Mouse (Mus musculus) forebrain, embryonic 16.5 days (tissue): Measurements from ENCODE around the gene Comp. TPM values are rescaled to one million over a fixed set of nuclear protein-coding genes. Genes with fewer than 3 reads are reported as not detected.

ENCODE experiments used
- ATAC-seq: fragments of 200-750 bp; cut with Nextera tagmentation; 2 replicates; pipeline ENCODE4 v1.8.0; 2017; ENCODE audit warnings: mild to moderate bottlenecking, moderate library complexity
- H3K27ac ChIP-seq: fragments of 300-500 bp; sonication (generic); 2 replicates; pipeline ENCODE4 v1.5.1; 2014; ENCODE audit warnings: low read length, control low read depth
- H3K27me3 ChIP-seq: fragments of 300-500 bp; sonication (generic); replicated peaks from 2 replicates; pipeline ENCODE4 v1.6.1; 2014; ENCODE audit warnings: low read length; ENCODE audit not compliant: control insufficient read depth, insufficient read depth
- H3K36me3 ChIP-seq: fragments of 300-500 bp; sonication (generic); 2 replicates; pipeline ENCODE4 v1.6.1; 2014; ENCODE audit not compliant: control insufficient read depth, insufficient read depth
- H3K4me1 ChIP-seq: fragments of 300-500 bp; sonication (generic); replicated peaks from 2 replicates; pipeline ENCODE4 v1.6.1; 2014; ENCODE audit warnings: low read length; ENCODE audit not compliant: control insufficient read depth, insufficient read depth
- H3K4me2 ChIP-seq: fragments of 300-500 bp; sonication (generic); 2 replicates; pipeline ENCODE4 v1.6.1; 2014; ENCODE audit warnings: mild to moderate bottlenecking, low read length, control low read depth
- H3K4me3 ChIP-seq: fragments of 300-500 bp; sonication (generic); replicated peaks from 2 replicates; pipeline ENCODE4 v1.5.1; 2014; ENCODE audit warnings: mild to moderate bottlenecking, low read length, control low read depth
- H3K9ac ChIP-seq: fragments of 300-500 bp; sonication (generic); replicated peaks from 2 replicates; pipeline ENCODE4 v1.6.1; 2014; ENCODE audit warnings: low read depth, low read length, control low read depth
- H3K9me3 ChIP-seq: fragments of 300-500 bp; sonication (generic); 2 replicates; pipeline ENCODE4 v1.6.1; 2016; ENCODE audit warnings: low read length; ENCODE audit not compliant: control insufficient read depth
- WGBS: fragments of 180-500 bp; shearing (Covaris S2); extraction: QIAGEN DNeasy Blood & Tissue Kit; methylation state at CpG from one replicate; pipeline ENCODE4 v1.1.7; 2014; 5-methylcytosine and 5-hydroxymethylcytosine counted together
- polyA plus RNA-seq: library from polyadenylated mRNA; unstranded; fragments of >200 nt; fragmentation: Nextera tagmentation; extraction: Ambion mirVana; gene quantifications from 2 replicates; pipeline ENCODE4 v1.2.1, GENCODE M21; 2015

The Comp gene
- polyA plus RNA-seq, 1 experiment from 2014 or later, result 0.51 TPM

GRCm38 (mm10) chr8:70347860-70348420, 25.4 kb upstream of the Comp start:
- 89% methylated on average over 1 of the region's 1 CpGs for WGBS
- no peak for ATAC-seq
- no peaks in the 10 kb centered on the region; the same call in 1 of the 2 replicates for H3K36me3 ChIP-seq
- no peaks in the 10 kb centered on the region for H3K27me3 ChIP-seq
- peaks cover 29% of the 10 kb centered on the region for H3K4me1 ChIP-seq
- H3K9ac ChIP-seq, result no peak overlapping the region
- H3K27ac ChIP-seq, result no peak overlapping the region
- no peak overlapping the region for H3K4me2 ChIP-seq
- no peaks in the 10 kb centered on the region for H3K9me3 ChIP-seq
- H3K4me3 ChIP-seq, result no peak overlapping the region

DNA sequence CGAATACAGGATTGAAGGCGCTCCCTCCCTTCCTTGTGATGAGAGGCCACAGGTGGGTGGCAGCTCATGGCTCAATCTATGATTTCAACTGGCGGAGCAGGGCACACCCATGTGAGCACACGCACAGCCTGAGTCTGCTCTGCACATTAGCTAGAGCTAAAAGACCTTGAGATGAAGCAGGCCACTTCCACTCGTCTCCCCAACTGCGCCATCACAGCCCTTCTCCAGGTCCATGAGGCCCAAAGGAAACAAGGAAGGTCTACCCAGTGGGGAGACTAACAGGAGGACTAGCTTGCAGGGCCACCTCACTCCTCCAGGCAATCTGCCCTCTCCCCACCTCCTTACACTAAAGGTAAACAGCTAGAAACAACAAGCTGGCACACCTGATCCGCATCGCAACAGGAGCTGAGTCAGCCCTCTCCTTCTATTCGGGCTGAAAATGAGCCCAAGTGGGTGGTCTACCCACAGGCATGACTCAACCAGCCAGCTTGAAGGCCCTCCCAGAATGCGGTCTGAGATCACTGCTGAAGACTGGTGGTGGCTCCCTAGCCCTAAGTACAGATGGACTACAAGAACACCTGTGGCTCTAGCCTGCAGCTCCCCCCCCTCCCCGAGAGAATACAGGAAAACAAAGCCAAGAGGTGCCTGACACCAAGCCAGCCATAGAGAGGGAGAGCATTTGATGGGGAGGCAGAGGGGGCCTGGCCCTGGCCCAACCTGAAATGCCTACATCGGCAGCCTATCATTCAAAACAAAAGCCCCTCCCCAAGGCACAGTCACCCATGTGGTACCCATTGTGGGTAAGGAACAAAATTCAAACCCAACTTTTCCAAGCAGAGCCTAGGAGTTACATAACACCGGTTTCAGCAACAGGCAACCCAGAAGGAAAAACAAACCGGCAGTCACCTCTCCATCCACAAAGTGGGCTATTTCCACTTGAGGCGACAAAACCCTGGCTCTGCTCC, 22.0 kb upstream of the Comp start:
- 46% methylated on average over 15 of the region's 15 CpGs for WGBS
- Histone ChIP-seq H3K27ac (no peak overlapping the region), H3K4me1 (peaks cover 33% of the 10 kb centered on the region), H3K4me2 (peak overlapping the region; percentile 94), H3K36me3 (no peaks in the 10 kb centered on the region), H3K27me3 (no peaks in the 10 kb centered on the region), H3K9ac (peak overlapping the region; percentile 80), H3K4me3 (peak overlapping the region; percentile 99), H3K9me3 (no peaks in the 10 kb centered on the region)
- ATAC-seq, result no peak

- ATAC-seq, result no peak
- Histone ChIP-seq H3K27me3 (no peaks in the 10 kb centered on the region), H3K4me3 (peak overlapping the region; percentile 99), H3K9ac (peak overlapping the region; percentile 80), H3K9me3 (no peaks in the 10 kb centered on the region), H3K4me2 (peak overlapping the region; percentile 94), H3K36me3 (no peaks in the 10 kb centered on the region), H3K27ac (no peak overlapping the region), H3K4me1 (peaks cover 33% of the 10 kb centered on the region)
- 28% methylated on average over 3 of the region's 3 CpGs for WGBS
Observed at GRCm38 (mm10) chr8:70352000-70352384, 21.4 kb upstream of the Comp start.

DNA sequence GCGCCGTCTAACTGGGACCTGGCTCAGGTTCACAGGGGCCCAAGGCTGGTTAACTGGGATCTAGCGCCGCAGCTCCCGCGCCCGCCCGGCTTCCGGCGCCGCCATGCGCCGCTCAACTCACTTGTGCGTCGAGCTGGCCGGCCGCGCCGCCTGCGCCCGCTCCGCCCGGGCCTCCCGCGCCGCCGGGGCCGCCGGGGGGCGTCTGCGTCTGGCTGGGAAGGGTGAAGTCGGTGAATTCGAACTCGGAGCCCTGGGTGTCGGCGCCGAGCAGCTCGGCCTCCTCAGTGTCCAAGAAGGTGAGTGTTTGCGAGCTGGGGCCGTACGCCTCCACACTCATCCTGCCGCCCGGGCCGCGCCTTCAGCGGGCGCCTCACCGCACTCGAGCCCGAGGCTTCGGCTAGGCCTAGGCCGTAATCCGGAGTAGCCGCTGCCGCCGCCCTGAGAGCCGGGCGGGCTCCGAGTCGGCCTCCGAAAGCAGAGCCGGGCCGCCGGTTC, 20.7 kb upstream of the Comp start:
- ATAC-seq, result peak; percentile 49
- peak overlapping the region; percentile 80 for H3K9ac ChIP-seq
- H3K4me3 ChIP-seq, result peak overlapping the region; percentile 99
- no peaks in the 10 kb centered on the region for H3K27me3 ChIP-seq
- H3K4me2 ChIP-seq, result peak overlapping the region; percentile 94
- H3K27ac ChIP-seq, result peak overlapping the region; percentile 81
- H3K4me1 ChIP-seq, result peaks cover 33% of the 10 kb centered on the region
- H3K36me3 ChIP-seq, result no peaks in the 10 kb centered on the region
- no peaks in the 10 kb centered on the region for H3K9me3 ChIP-seq
- WGBS, result 0% methylated on average over 64 of the region's 64 CpGs

- H3K4me1 ChIP-seq, result peaks cover 32% of the 10 kb centered on the region
- peak within 1 kb of the TSS; percentile 94 for H3K4me2 ChIP-seq
- no peaks in the 10 kb centered on the region for H3K9me3 ChIP-seq
- peak within 1 kb of the TSS; percentile 80 for H3K9ac ChIP-seq
- WGBS, result under 1% methylated on average over 62 of the region's 69 CpGs
- peak within 1 kb of the TSS; percentile 99 for H3K4me3 ChIP-seq
- no peaks in the 10 kb centered on the region for H3K27me3 ChIP-seq
- no peaks in the 10 kb centered on the region for H3K36me3 ChIP-seq
- H3K27ac ChIP-seq, result peak within 1 kb of the TSS; percentile 83
- peak; percentile 86 for ATAC-seq
Observed at GRCm38 (mm10) chr8:70353194-70353817, 20.1 kb upstream of the Comp start, which contains the start of gene Upf1. Gene Upf1 (minus strand): TSS chr8:70353278.

DNA sequence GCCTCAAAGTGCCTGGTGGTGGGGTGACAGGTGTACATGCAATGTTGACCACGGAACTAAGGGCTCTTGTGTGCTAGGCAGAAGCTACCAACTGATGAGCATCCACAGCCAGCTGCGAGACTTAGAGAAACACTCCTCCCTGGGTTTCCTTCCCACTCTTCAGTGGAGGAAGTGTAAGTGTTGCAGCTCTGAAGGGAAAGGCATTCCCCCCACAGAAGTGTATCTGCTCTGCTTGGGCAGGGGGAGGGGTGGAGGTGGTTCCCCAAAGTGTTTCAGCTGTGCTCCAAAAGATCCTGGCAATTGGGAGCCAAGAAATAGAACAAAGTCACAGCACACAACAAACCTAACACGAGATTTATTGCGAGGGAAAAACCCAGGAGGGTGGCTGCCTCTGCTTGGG, 19.4 kb upstream of the Comp start:
- no peaks in the 10 kb centered on the region for H3K9me3 ChIP-seq
- 68% methylated on average over 4 of the region's 4 CpGs for WGBS
- H3K4me2 ChIP-seq, result peak overlapping the region; percentile 65

DNA sequence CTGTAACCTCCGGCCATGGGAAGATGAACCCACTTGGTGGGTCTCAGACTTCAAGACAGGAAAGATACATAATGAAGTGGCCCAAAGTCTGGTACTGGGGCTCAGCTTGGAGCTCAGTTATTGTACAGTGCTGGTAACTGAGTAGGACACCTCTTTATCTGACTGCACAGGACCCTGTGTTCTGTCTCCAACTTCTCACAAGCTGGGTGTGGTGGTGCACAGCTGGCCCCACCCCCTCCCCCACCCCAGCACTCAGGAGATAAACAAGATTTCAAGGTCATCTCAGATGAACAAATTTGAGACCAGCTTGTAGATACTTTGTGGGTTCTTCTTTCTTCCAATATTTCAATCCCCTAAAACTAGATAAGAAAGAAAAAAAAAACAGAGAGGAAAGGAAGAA, 17.2 kb upstream of the Comp start:
- Histone ChIP-seq H3K36me3 (no peaks in the 10 kb centered on the region), H3K9me3 (no peaks in the 10 kb centered on the region), H3K4me1 (peaks cover 19% of the 10 kb centered on the region), H3K9ac (no peak overlapping the region), H3K27me3 (no peaks in the 10 kb centered on the region), H3K27ac (no peak overlapping the region), H3K4me2 (no peak overlapping the region), H3K4me3 (no peak overlapping the region)
- WGBS, result 85% methylated on average over 1 of the region's 1 CpGs
- ATAC-seq, result no peak

More for the DNA sequence above, 19.4 kb upstream of the Comp start:
- H3K27ac ChIP-seq, result peak overlapping the region; percentile 83; the same call in 1 of the 2 replicates
- H3K4me1 ChIP-seq, result peaks cover 30% of the 10 kb centered on the region
- ATAC-seq, result no peak; the same call in 1 of the 2 replicates
- peak overlapping the region; percentile 56 for H3K9ac ChIP-seq
- no peaks in the 10 kb centered on the region for H3K36me3 ChIP-seq
- peak overlapping the region; percentile 99; the same call in 1 of the 2 replicates for H3K4me3 ChIP-seq
- H3K27me3 ChIP-seq, result no peaks in the 10 kb centered on the region

- Histone ChIP-seq H3K9ac (no peak overlapping the region), H3K27me3 (no peaks in the 10 kb centered on the region), H3K27ac (no peak overlapping the region), H3K9me3 (no peaks in the 10 kb centered on the region), H3K4me3 (no peak overlapping the region), H3K36me3 (no peaks in the 10 kb centered on the region), H3K4me2 (no peak overlapping the region), H3K4me1 (no peaks in the 10 kb centered on the region)
- WGBS, result 21% methylated on average over 3 of the region's 3 CpGs
- ATAC-seq, result no peak
Observed at GRCm38 (mm10) chr8:70359411-70359810, 13.9 kb upstream of the Comp start.

- Histone ChIP-seq H3K36me3 (no peaks in the 10 kb centered on the region), H3K27ac (no peak overlapping the region), H3K27me3 (no peaks in the 10 kb centered on the region), H3K4me2 (no peak overlapping the region), H3K9me3 (no peaks in the 10 kb centered on the region), H3K4me1 (no peaks in the 10 kb centered on the region), H3K9ac (no peak overlapping the region), H3K4me3 (no peak overlapping the region)
- ATAC-seq, result no peak
- WGBS, result 59% methylated on average over 4 of the region's 4 CpGs
Observed at GRCm38 (mm10) chr8:70360769-70361168, 12.6 kb upstream of the Comp start.
